Comparison of ENCODE assay signal across 7 mouse cellular contexts in genomic region chr17:64492614-64493269, GRCm38 (mm10).
A peak's percentile ranks its signal among the peaks of the same experiment; 100 is the strongest.
DNase-seq lines count a peak whose midpoint lies in the region; ATAC-seq and TF ChIP-seq lines count a peak whose summit lies in the region.

No protein-coding gene starts in this region.

- no peak overlapping the region for H3K4me3 ChIP-seq in left cerebral cortex, adult 2 months
- H3K4me3 ChIP-seq in liver, postnatal 0 days (ENCODE audit: low read depth, low read length): no peak overlapping the region
- H3K4me3 ChIP-seq in stomach, postnatal 0 days (ENCODE audit: low read depth, low read length): no peak overlapping the region

- no peak overlapping the region for H3K27ac ChIP-seq in left cerebral cortex, adult 2 months
- H3K27ac ChIP-seq in liver, postnatal 0 days (ENCODE audit: low read depth): no peak overlapping the region
- H3K27ac ChIP-seq in stomach, postnatal 0 days (replicated peaks): no peak overlapping the region

- in situ Hi-C loops in Patski (cut with MboI; ENCODE audit: low pct_unique_long_range_greater_than_20kb): no loop called here

- 0 out of 2 replicates have a peak overlapping the region, but pooled peaks have one; percentile 22 for H3K4me2 ChIP-seq in liver, postnatal 0 days (ENCODE audit: low read depth, low read length)
- no peak overlapping the region for H3K4me2 ChIP-seq in stomach, postnatal 0 days (replicated peaks; ENCODE audit: low read depth)

- H3K36me3 ChIP-seq in liver, postnatal 0 days (replicated peaks; ENCODE audit: insufficient read depth, low read length): no peaks in the 10 kb centered on the region
- H3K36me3 ChIP-seq in stomach, postnatal 0 days (ENCODE audit: control insufficient read depth, insufficient read depth, low read length): no peaks in the 10 kb centered on the region

- intact Hi-C loops in left cerebral cortex, adult 2 months (cut with DNase I): no loop called here
- intact Hi-C loops in left cerebral cortex, postnatal 25 days (cut with DNase I): no loop called here

- DNase-seq in left cerebral cortex, adult 2 months (ENCODE audit: extremely low spot score in 1 of 2, low spot score in 2 of 2): no peak
- no peak for DNase-seq in left cerebral cortex, postnatal 25 days (ENCODE audit: low spot score in 2 of 2)
- DNase-seq in Patski (ENCODE audit: low read depth, low spot score): no peak
- DNase-seq in brain, adult 2 months (ENCODE audit: low read depth, low spot score): peak; percentile 23
- peak; percentile 68 for DNase-seq in liver, postnatal 0 days
- peak; percentile 68 for DNase-seq in stomach, postnatal 0 days (ENCODE audit: low spot score)
- no peak for DNase-seq in layer of hippocampus, postnatal 14 days (ENCODE audit: low spot score in 2 of 2)

- no peak for ATAC-seq in Patski
- ATAC-seq in liver, postnatal 0 days: peak; percentile 51
- peak; percentile 32 for ATAC-seq in stomach, postnatal 0 days (ENCODE audit: low FRiP score, low TSS enrichment)

- peak; percentile 23 for TF ChIP-seq CTCF in left cerebral cortex, adult 2 months (IDR thresholded peaks at IDR 0.05)
- peak; percentile 45 for TF ChIP-seq CTCF in Patski (IDR thresholded peaks at IDR 0.05)
- peak; percentile 62 for TF ChIP-seq CTCF in liver, postnatal 0 days (IDR thresholded peaks at IDR 0.05; ENCODE audit: low read depth)
- peak; percentile 66 for TF ChIP-seq CTCF in stomach, postnatal 0 days (IDR thresholded peaks at IDR 0.05; ENCODE audit: low read depth)

- H3K9me3 ChIP-seq in liver, postnatal 0 days (ENCODE audit: low read length): no peaks in the 10 kb centered on the region
- H3K9me3 ChIP-seq in stomach, postnatal 0 days (ENCODE audit: control insufficient read depth, low read length): no peaks in the 10 kb centered on the region

- WGBS in liver, postnatal 0 days (ENCODE audit: insufficient replicate concordance): 42% methylated on average over 7 of the region's 9 CpGs
- WGBS in stomach, postnatal 0 days: 46% methylated on average over 7 of the region's 9 CpGs

- POLR2A ChIA-PET in Patski (lab: Charles Lee): no interaction called here

- TF ChIP-seq EP300 in liver, postnatal 0 days (IDR thresholded peaks at IDR 0.05; ENCODE audit: low read depth): no peak
- TF ChIP-seq EP300 in stomach, postnatal 0 days (optimal IDR thresholded peaks at IDR 0.05): no peak

- H3K27me3 ChIP-seq in Patski: peaks cover 17% of the 10 kb centered on the region
- no peaks in the 10 kb centered on the region for H3K27me3 ChIP-seq in liver, postnatal 0 days (ENCODE audit: insufficient read depth, low read length)
- no peaks in the 10 kb centered on the region for H3K27me3 ChIP-seq in stomach, postnatal 0 days (ENCODE audit: control insufficient read depth, insufficient read depth, low read length)

- H3K9ac ChIP-seq in liver, postnatal 0 days (replicated peaks): no peak overlapping the region
- no peak overlapping the region for H3K9ac ChIP-seq in stomach, postnatal 0 days (ENCODE audit: low read length)

- H3K4me1 ChIP-seq in liver, postnatal 0 days (ENCODE audit: insufficient read depth): 0 out of 2 replicates have a peak, but pooled peaks cover 2% of the 10 kb centered on the region
- H3K4me1 ChIP-seq in stomach, postnatal 0 days (replicated peaks; ENCODE audit: control insufficient read depth, insufficient read depth): no peaks in the 10 kb centered on the region

- CTCF ChIA-PET in Patski (lab: Charles Lee): no interaction called here

Comparison
In these comparisons a context has a peak if more than half of its experiments do, and no peak if none do; other contexts are left out.
1. DNase-seq: peak in brain, adult 2 months (single experiment), liver, postnatal 0 days (single experiment) and stomach, postnatal 0 days (single experiment); none in left cerebral cortex, adult 2 months (0 of 2), left cerebral cortex, postnatal 25 days (0 of 2), Patski (single experiment) and layer of hippocampus, postnatal 14 days (0 of 2).
2. Peak in every context shown above with its lines, with median percentiles within 50 percentile points of each other: CTCF ChIP-seq.